Mouse (Mus musculus): ENCODE measurements at regions not wholly inside any gene's neighbourhood (a gene's known extent, or its start where the extent isn't known, plus 50 kb on each side); places are given as distances from the start of the nearest gene placed in this dataset.
"Not testable (repeated sequence)": the region's sequence is repeated elsewhere in the genome, so short reads cannot be mapped to it uniquely, and the experiment has no call there.

- DNase-seq = no peak
Observed at GRCm38 (mm10) chr10:117459651-117460365, 80.0 kb upstream of the Cpsf6 start.

- DNase-seq = no peak
Observed at GRCm38 (mm10) chr10:117459041-117459475, 79.2 kb upstream of the Cpsf6 start.

GRCm38 (mm10) chr10:117458271-117459040, 78.6 kb upstream of the Cpsf6 start:
- DNase-seq = no peak

GRCm38 (mm10) chr10:117457701-117457950, 77.8 kb upstream of the Cpsf6 start:
- no peak for DNase-seq

- DNase-seq = no peak
Observed at GRCm38 (mm10) chr10:117456904-117457700, 77.3 kb upstream of the Cpsf6 start.

GRCm38 (mm10) chr10:117456427-117456826, 76.6 kb upstream of the Cpsf6 start:
- DNase-seq = no peak

GRCm38 (mm10) chr10:117455595-117456302, 75.9 kb upstream of the Cpsf6 start:
- peak; percentile 44 to 56 for DNase-seq

- DNase-seq = no peak
Observed at GRCm38 (mm10) chr10:117454711-117455591, 75.1 kb upstream of the Cpsf6 start.

GRCm38 (mm10) chr10:117454171-117454500, 74.3 kb upstream of the Cpsf6 start:
- no peak for DNase-seq

- no peak for DNase-seq
Observed at GRCm38 (mm10) chr10:117453406-117454170, 73.8 kb upstream of the Cpsf6 start.

- peak in 1 of 2 experiments; percentile 39 for DNase-seq
Observed at GRCm38 (mm10) chr10:117452190-117452950, 72.6 kb upstream of the Cpsf6 start.

- DNase-seq = no peak
Observed at GRCm38 (mm10) chr10:117451396-117452185, 71.8 kb upstream of the Cpsf6 start.

- no peak for DNase-seq
Observed at GRCm38 (mm10) chr10:117450631-117451030, 70.8 kb upstream of the Cpsf6 start.

- DNase-seq = no peak
Observed at GRCm38 (mm10) chr10:117450240-117450569, 70.4 kb upstream of the Cpsf6 start.

- no peak for DNase-seq
Observed at GRCm38 (mm10) chr10:117449416-117450239, 69.8 kb upstream of the Cpsf6 start.

GRCm38 (mm10) chr10:117448783-117449182, 69.0 kb upstream of the Cpsf6 start:
- not testable (repeated sequence) for DNase-seq

GRCm38 (mm10) chr10:117447626-117448025, 67.8 kb upstream of the Cpsf6 start:
- no peak for DNase-seq

GRCm38 (mm10) chr10:117447206-117447605, 67.4 kb upstream of the Cpsf6 start:
- no peak for DNase-seq

GRCm38 (mm10) chr10:117446776-117447175, 67.0 kb upstream of the Cpsf6 start:
- DNase-seq = no peak
